Mouse (Mus musculus) brain, embryonic 14.5 days (tissue): ENCODE results near the gene Pom121l2.

Experiments used
- CTCF ChIP-seq: fragments of 200-500 bp; IDR thresholded peaks from 2 replicates; pipeline ENCODE4 v1.5.1; 2012; ENCODE audit warnings: inconsistent platforms, mild to moderate bottlenecking, moderate library complexity, borderline replicate concordance; ENCODE audit not compliant: insufficient read depth, insufficient read length; ENCODE audit errors: extremely low read depth
- POLR2A ChIP-seq: fragments of 200-500 bp; IDR thresholded peaks from 2 replicates; pipeline ENCODE4 v1.6.1; 2012; ENCODE audit warnings: mild to moderate bottlenecking, inconsistent platforms, borderline replicate concordance; ENCODE audit not compliant: poor library complexity, insufficient read depth, insufficient read length, severe bottlenecking; ENCODE audit errors: extremely low read depth

DNA sequence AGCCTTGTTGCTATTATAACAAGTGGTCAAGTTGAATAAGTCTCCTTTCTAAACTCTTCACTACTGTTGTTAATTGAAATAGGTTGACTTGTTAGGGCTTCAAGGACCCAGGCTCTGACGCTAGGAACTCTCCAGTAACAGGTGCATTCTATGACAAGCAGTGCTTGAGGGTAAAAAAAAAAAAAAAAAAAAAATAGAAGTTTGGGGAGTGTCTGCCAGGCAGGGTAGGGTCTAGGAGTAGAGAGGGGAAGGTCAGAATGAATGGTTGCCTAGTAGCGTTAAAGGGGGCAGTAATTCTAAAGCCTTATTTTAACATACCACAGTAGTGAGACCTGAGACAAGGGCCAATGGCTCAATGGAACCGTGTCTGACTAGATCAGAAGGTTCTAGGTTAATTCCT lies 17.4 kb downstream of the Pom121l2 start:
- no peak for TF ChIP-seq CTCF
- TF ChIP-seq POLR2A, result no peak
